Mouse (Mus musculus) NIH3T3 (cell line): Measurements from ENCODE around the gene Magel2.

Experiments
- DNase-seq: peaks from one replicate; pipeline ENCODE4 v3.0.0-alpha.2; 2012; ENCODE audit warnings: low read depth

Magel2 gene

DNA sequence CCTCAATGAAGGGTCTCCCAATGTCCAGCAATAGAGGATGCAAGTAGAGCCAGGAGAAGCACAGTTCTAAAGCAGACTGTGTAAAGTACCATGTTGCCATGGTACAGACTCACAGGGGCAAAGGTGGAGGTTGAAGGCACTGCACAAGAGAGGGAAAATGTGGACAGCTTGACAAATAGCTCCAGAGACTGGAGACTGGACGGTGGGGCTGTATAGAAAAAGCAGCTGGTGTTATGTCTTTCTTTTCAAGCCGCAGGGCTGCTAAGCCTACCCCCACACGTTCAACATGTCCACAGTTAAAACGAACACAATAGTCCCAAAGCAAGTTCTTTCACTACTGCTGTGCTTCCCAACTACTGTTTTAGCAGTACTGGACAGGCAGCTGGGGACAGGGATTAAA lies 46.4 kb downstream of the Magel2 start:
- no peak for DNase-seq

DNA sequence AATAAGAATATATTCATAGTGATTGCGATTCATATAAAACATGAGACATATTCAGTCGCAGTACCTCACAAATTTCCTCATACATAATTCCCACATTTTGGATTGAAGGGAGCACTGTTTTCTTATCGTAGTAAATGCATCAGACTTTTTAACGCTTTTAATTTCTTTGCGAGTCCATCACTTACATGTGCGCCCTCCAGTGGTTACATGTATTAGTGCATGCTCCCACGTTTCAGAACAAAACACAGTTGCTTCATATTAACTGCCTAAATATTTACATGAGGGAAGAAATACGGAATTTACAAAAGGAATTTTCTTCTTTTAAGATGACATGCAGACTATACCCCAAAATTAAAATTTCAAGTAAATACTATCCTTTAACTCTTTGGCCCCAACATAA lies 51.5 kb downstream of the Magel2 start:
- peak; percentile 76 for DNase-seq
